Mouse (Mus musculus): ENCODE results near the gene Ncf4. TPM values are rescaled to one million over a fixed set of nuclear protein-coding genes. Genes with fewer than 3 reads are reported as not detected.

Gene Ncf4
- total RNA-seq, 2 experiments from 2014 or later: 1.00 to 3.0 TPM

- intact Hi-C loops (cut with DNase I; ENCODE audit: low total_unique reads): no loop called here
- DNase-seq: no peak
Observed at GRCm38 (mm10) chr15:78299641-78300040, 55.0 kb downstream of the Ncf4 start.

DNA sequence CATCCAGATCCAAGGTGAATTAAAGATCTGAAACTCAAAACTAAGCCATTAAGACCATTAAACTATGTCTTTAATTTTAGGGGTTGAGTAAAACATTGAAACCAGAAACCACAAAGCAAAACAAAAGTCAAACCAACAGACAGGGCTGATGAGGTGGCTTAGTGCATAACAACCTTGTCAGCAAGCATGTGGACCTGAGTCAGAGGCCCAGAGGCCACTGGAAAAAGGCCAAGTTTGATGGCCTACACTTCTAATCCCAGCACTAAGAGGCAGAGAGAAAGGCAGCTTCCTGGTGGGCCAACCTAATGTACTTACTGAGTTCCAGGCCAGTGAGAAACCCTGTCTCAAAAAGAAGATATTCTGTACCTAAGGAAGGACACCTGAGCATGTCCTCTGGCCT is 56.2 kb downstream of the Ncf4 start:
- intact Hi-C loops (cut with DNase I; ENCODE audit: low total_unique reads): no loop called here
- no peak for DNase-seq

GRCm38 (mm10) chr15:78302718-78303117 is 58.1 kb downstream of the Ncf4 start:
- intact Hi-C loops (cut with DNase I; ENCODE audit: low total_unique reads): no loop called here
- no peak for DNase-seq

DNA sequence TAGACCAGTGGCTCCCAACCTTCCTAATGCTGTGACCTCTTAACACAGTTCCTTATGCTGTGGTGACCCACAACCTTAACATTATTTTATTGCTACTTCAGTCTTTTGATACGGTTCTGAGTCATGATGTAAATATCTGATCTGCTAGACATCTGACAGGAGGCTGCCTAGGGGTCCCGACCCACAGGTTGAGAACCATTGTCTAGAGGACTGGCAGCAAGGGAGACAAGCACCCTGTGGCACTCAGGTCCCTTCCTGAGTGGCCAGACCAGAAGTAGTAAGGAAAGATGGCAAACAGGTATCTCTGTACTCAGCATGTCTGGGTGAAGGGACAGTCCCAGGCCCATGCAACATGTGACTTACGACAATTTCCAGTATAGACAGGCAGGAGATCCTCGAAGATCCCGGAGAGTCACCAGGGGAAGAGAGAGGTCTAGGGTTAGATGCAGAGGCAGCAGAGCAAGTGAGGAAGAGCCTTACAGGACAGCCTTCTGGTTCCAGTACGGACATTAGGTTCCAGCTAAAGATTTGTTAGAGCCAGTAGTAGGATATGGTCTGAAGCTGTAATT is 59.1 kb downstream of the Ncf4 start:
- DNase-seq: no peak
- intact Hi-C loops (cut with DNase I; ENCODE audit: low total_unique reads): no loop called here

GRCm38 (mm10) chr15:78305341-78305933 is 60.8 kb downstream of the Ncf4 start, which contains the start of gene Csf2rb2:
Gene Csf2rb2, minus strand, starts transcription at chr15:78305721.
- intact Hi-C loops (cut with DNase I; ENCODE audit: low total_unique reads): no loop called here
- DNase-seq: no peak

GRCm38 (mm10) chr15:78309865-78310264 is 65.3 kb downstream of the Ncf4 start:
- DNase-seq: no peak
- intact Hi-C loops (cut with DNase I; ENCODE audit: low total_unique reads): no loop called here

DNA sequence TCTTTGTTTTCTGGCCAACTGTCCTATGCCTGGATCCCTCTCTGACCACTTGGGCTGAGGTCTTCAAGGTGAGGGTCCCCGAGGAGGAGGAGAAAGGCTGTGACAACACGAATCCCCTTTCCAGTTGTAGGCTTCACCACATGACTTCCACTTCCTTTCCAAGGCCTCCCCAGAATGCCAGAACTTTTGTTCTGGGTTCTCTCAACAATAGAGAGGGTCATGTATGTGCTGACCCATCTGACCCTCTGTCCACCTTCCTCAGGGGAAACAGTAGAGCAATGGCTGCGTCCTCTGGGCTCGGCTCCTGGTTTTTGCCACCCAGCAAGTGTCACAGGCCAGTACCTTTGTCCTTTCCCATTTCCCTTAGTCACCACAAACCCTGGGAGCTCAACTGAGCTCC is 66.4 kb downstream of the Ncf4 start:
- no peak for DNase-seq
- intact Hi-C loops (cut with DNase I; ENCODE audit: low total_unique reads): no loop called here

Small RNA genes within 50 kb of the gene (microRNA-seq; reads per million reads assigned to microRNA genes)
- gene Mir7676-1: 0 reads per million in 2 experiments

Other genes starting within 250 kb of the Ncf4 start
- not detected for gene Cacng2, start 124.8 kb upstream of the Ncf4 start, total RNA-seq (2021)
- 10 to 100 TPM; 53.4 to 55.0 TPM for gene Ift27, start 70.7 kb upstream of the Ncf4 start, total RNA-seq (2021)
- gene Pvalb, start 38.4 kb upstream of the Ncf4 start, total RNA-seq (2021): over 10,000 TPM; 19,167 to 21,154 TPM
- gene Csf2rb2, start 60.9 kb downstream of the Ncf4 start, total RNA-seq (2021): 1 to 10 TPM in 1 of 2 experiments, under 1 TPM in 1; 0.93 to 1.9 TPM
- 1 to 10 TPM; 1.1 to 2.1 TPM for gene Csf2rb, start 81.0 kb downstream of the Ncf4 start, total RNA-seq (2021)
- gene Tex33, start 151.1 kb downstream of the Ncf4 start, total RNA-seq (2021): not detected
- 10 to 100 TPM; 19.6 to 21.2 TPM for gene Tst, start 161.1 kb downstream of the Ncf4 start, total RNA-seq (2021)
- 10 to 100 TPM; 49.4 to 49.8 TPM for gene Mpst, start 161.6 kb downstream of the Ncf4 start, total RNA-seq (2021)
- 10 to 100 TPM; 34.6 to 41.4 TPM for gene Kctd17, start 183.8 kb downstream of the Ncf4 start, total RNA-seq (2021)
- gene Tmprss6, start 223.8 kb downstream of the Ncf4 start, total RNA-seq (2021): not detected